ENCODE assay signal across 29 mouse cellular contexts in the genomic region with DNA sequence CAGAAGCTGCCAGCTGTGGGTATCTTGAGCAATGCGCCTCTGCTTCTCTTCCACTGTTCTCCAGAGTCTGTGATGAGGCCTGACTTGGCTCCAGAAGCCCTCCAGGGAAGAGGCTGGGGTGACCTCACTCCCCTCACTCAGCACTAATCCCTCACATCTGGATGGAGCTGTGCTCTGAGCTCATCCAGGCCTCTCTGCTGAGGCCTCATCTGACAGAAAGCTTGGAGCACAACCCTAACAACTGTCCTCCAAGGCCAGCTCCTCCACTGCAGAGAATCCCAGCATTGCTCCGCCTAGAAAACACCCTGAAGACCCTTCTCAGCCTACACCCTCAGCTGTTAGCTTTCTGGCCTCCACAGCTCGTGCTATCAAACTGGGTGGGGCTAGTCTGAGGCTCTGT. TPM values are rescaled to one million over a fixed set of nuclear protein-coding genes. Genes with fewer than 3 reads are reported as not detected.
DNase-seq lines count a peak whose midpoint lies in the region; ATAC-seq and TF ChIP-seq lines count a peak whose summit lies in the region.
"Not testable (repeated sequence)": the region's sequence is repeated elsewhere in the genome, so short reads cannot be mapped to it uniquely, and the experiment has no call there.
"Had no signal": no experiment of that assay in that cellular context is flagged by ENCODE, and none has a peak within 500 bp of the region (broad histone marks: within the 10 kb centered on the region; RNA-seq: fewer than 3 reads in every experiment).

No protein-coding gene starts in this region.

- ATAC-seq in embryonic facial prominence, embryonic 14.5 days (ENCODE audit: low read depth): peak; percentile 82; the same call in 1 of the 2 replicates
- ATAC-seq in intestine, embryonic 14.5 days (replicated peaks; ENCODE audit: low FRiP score, low TSS enrichment, low read depth): 0 out of 2 replicates have a peak, but pooled peaks have one; percentile 53
- 0 out of 2 replicates have a peak, but pooled peaks have one; percentile 19 for ATAC-seq in intestine, postnatal 0 days
- 0 out of 2 replicates have a peak, but pooled peaks have one; percentile 19 for ATAC-seq in lung, embryonic 15.5 days (ENCODE audit: borderline replicate concordance, extremely low read depth, low FRiP score, low TSS enrichment)
- 0 out of 2 replicates have a peak, but pooled peaks have one; percentile 15 for ATAC-seq in monocyte, adult 5-6 weeks (replicated peaks; ENCODE audit: insufficient number of reproducible peaks, low FRiP score, low TSS enrichment, poor library complexity, severe bottlenecking)
- peak; percentile 85 for ATAC-seq in stomach, embryonic 16.5 days (ENCODE audit: insufficient read depth, low FRiP score)

- H3K4me2 ChIP-seq in embryonic facial prominence, embryonic 14.5 days (ENCODE audit: low read depth, low read length); intestine, embryonic 14.5 days (ENCODE audit: low read length); intestine, postnatal 0 days (replicated peaks; ENCODE audit: low read depth); lung, embryonic 15.5 days; stomach, embryonic 16.5 days (ENCODE audit: low read depth, low read length): not testable (repeated sequence)

- not testable (repeated sequence) for H3K9me3 ChIP-seq in embryonic facial prominence, embryonic 14.5 days (ENCODE audit: control insufficient read depth, low read length); intestine, embryonic 14.5 days (ENCODE audit: control insufficient read depth, low read length); intestine, postnatal 0 days (ENCODE audit: control insufficient read depth); lung, embryonic 15.5 days; stomach, embryonic 16.5 days (replicated peaks; ENCODE audit: control insufficient read depth, low read length)

- H3K27me3 ChIP-seq in embryonic facial prominence, embryonic 14.5 days (replicated peaks; ENCODE audit: control insufficient read depth, insufficient read depth, low read length); intestine, embryonic 14.5 days (replicated peaks; ENCODE audit: control insufficient read depth, insufficient read depth, low read length); intestine, postnatal 0 days (replicated peaks; ENCODE audit: control insufficient read depth, insufficient read depth, low read length); lung, embryonic 15.5 days; stomach, embryonic 16.5 days (ENCODE audit: control insufficient read depth, insufficient read depth, low read length): not testable (repeated sequence)

- H3K4me1 ChIP-seq in embryonic facial prominence, embryonic 14.5 days (ENCODE audit: control insufficient read depth, insufficient read depth, low read length); intestine, embryonic 14.5 days (replicated peaks; ENCODE audit: control insufficient read depth, insufficient read depth, low read length); intestine, postnatal 0 days (replicated peaks; ENCODE audit: control insufficient read depth, insufficient read depth, low read length); lung, embryonic 15.5 days; stomach, embryonic 16.5 days (ENCODE audit: control insufficient read depth, insufficient read depth, low read length): not testable (repeated sequence)

- no CpG with 5 or more reads among the region's 3 CpGs for WGBS in embryonic facial prominence, embryonic 14.5 days
- no CpG with 5 or more reads among the region's 3 CpGs for WGBS in intestine, embryonic 14.5 days
- WGBS in intestine, postnatal 0 days: no CpG with 5 or more reads among the region's 3 CpGs
- WGBS in lung, embryonic 15.5 days: no CpG with 5 or more reads among the region's 3 CpGs
- no CpG with 5 or more reads among the region's 3 CpGs for WGBS in stomach, embryonic 16.5 days

- DNase-seq in embryonic facial prominence, embryonic 14.5 days (ENCODE audit: low spot score); intestine, embryonic 14.5 days (ENCODE audit: low spot score): not testable (repeated sequence)

- not testable (repeated sequence) for H3K36me3 ChIP-seq in embryonic facial prominence, embryonic 14.5 days (ENCODE audit: control insufficient read depth, insufficient read depth, low read length); intestine, embryonic 14.5 days (ENCODE audit: control insufficient read depth, insufficient read depth, low read length); intestine, postnatal 0 days (ENCODE audit: control insufficient read depth, insufficient read depth); lung, embryonic 15.5 days; stomach, embryonic 16.5 days (ENCODE audit: control insufficient read depth, insufficient read depth, low read length)

- not testable (repeated sequence) for TF ChIP-seq CTCF in intestine, postnatal 0 days (IDR thresholded peaks at IDR 0.05; ENCODE audit: low read depth)

- H3K27ac ChIP-seq in embryonic facial prominence, embryonic 14.5 days (replicated peaks; ENCODE audit: low read depth, low read length); intestine, embryonic 14.5 days (ENCODE audit: low read depth); intestine, postnatal 0 days (ENCODE audit: low read depth, low read length); lung, embryonic 15.5 days; stomach, embryonic 16.5 days (ENCODE audit: low read length): not testable (repeated sequence)

- H3K9ac ChIP-seq in embryonic facial prominence, embryonic 14.5 days (ENCODE audit: low read depth, low read length); intestine, embryonic 14.5 days (ENCODE audit: low read length); intestine, postnatal 0 days (ENCODE audit: low read depth, low read length); lung, embryonic 15.5 days; stomach, embryonic 16.5 days (ENCODE audit: low read length): not testable (repeated sequence)

- not testable (repeated sequence) for H3K4me3 ChIP-seq in embryonic facial prominence, embryonic 14.5 days (ENCODE audit: low read depth, low read length); intestine, embryonic 14.5 days (ENCODE audit: low read depth, low read length); intestine, postnatal 0 days (ENCODE audit: low read depth, low read length); lung, embryonic 15.5 days; stomach, embryonic 16.5 days (replicated peaks; ENCODE audit: low read length)

RNA-seq across cellular contexts. Expression of gene Gm9780, which starts 8.1 kb away (rescaled TPM):
- polyA plus RNA-seq in embryonic facial prominence, embryonic 14.5 days (2014; fragmentation: Nextera tagmentation; extraction: Ambion mirVana): 38.6 and 48.4 TPM in 2 replicates
- polyA plus RNA-seq in intestine, embryonic 14.5 days (2014; fragmentation: Nextera tagmentation; extraction: Ambion mirVana): 13.9 and 19.3 TPM in 2 replicates
- 25.3 and 26.1 TPM in 2 replicates for polyA plus RNA-seq in intestine, postnatal 0 days (2015; fragmentation: Nextera tagmentation; extraction: Ambion mirVana)
- polyA plus RNA-seq in lung, embryonic 15.5 days (2015; fragmentation: Nextera tagmentation; extraction: Ambion mirVana): 60.0 and 62.6 TPM in 2 replicates
- total RNA-seq in monocyte, adult 5-6 weeks (2017): not detected in 3 replicates
- 55.8 and 60.4 TPM in 2 replicates for polyA plus RNA-seq in stomach, embryonic 16.5 days (2015; fragmentation: Nextera tagmentation; extraction: Ambion mirVana)
- total RNA-seq: granulocyte monocyte progenitor cell, adult 5-6 weeks had no signal
- polyA plus RNA-seq: activated CD4-positive, CD25-positive, alpha-beta regulatory T cell, adult 4 months; embryonic facial prominence, embryonic 10.5 days had no signal

RNA-seq across cellular contexts. Expression of gene Tmem254c, which starts 32.8 kb away (rescaled TPM):
- polyA plus RNA-seq in embryonic facial prominence, embryonic 14.5 days (2014; fragmentation: Nextera tagmentation; extraction: Ambion mirVana): 29.2 and 41.3 TPM in 2 replicates
- 60.1 and 70.8 TPM in 2 replicates for polyA plus RNA-seq in intestine, embryonic 14.5 days (2014; fragmentation: Nextera tagmentation; extraction: Ambion mirVana)
- 57.1 and 57.3 TPM in 2 replicates for polyA plus RNA-seq in intestine, postnatal 0 days (2015; fragmentation: Nextera tagmentation; extraction: Ambion mirVana)
- polyA plus RNA-seq in lung, embryonic 15.5 days (2015; fragmentation: Nextera tagmentation; extraction: Ambion mirVana): 39.1 and 42.6 TPM in 2 replicates
- total RNA-seq in monocyte, adult 5-6 weeks (2017): 21.2 to 71.6 TPM (median 36.3 TPM) in 3 replicates
- 47.8 and 56.8 TPM in 2 replicates for polyA plus RNA-seq in stomach, embryonic 16.5 days (2015; fragmentation: Nextera tagmentation; extraction: Ambion mirVana)
- polyA plus RNA-seq: brain, embryonic 14.5 days; cortical plate, adult 2 months; heart, adult 2 months had no signal

RNA-seq across cellular contexts. Expression of gene Cphx2, which starts 47.0 kb away (rescaled TPM):
- polyA plus RNA-seq in embryonic facial prominence, embryonic 14.5 days (2014; fragmentation: Nextera tagmentation; extraction: Ambion mirVana): not detected in 2 replicates
- not detected in 2 replicates for polyA plus RNA-seq in intestine, embryonic 14.5 days (2014; fragmentation: Nextera tagmentation; extraction: Ambion mirVana)
- polyA plus RNA-seq in intestine, postnatal 0 days (2015; fragmentation: Nextera tagmentation; extraction: Ambion mirVana): not detected in 2 replicates
- polyA plus RNA-seq in lung, embryonic 15.5 days (2015; fragmentation: Nextera tagmentation; extraction: Ambion mirVana): not detected in 2 replicates
- total RNA-seq in monocyte, adult 5-6 weeks (2017): not detected in 3 replicates
- polyA plus RNA-seq in stomach, embryonic 16.5 days (2015; fragmentation: Nextera tagmentation; extraction: Ambion mirVana): not detected in 2 replicates
- total RNA-seq: adrenal gland, adult 8-10 months; adrenal gland, postnatal 25 days; gastrocnemius, adult 18-20 months; gastrocnemius, postnatal 10 days; gastrocnemius, postnatal 36 days; granulocyte monocyte progenitor cell, adult 5-6 weeks; heart, adult 2 months; heart, postnatal 10 days; heart, postnatal 36 days had no signal
- polyA plus RNA-seq: activated CD4-positive, CD25-positive, alpha-beta regulatory T cell, adult 4 months; brain, embryonic 14.5 days; cortical plate, adult 2 months; embryonic facial prominence, embryonic 10.5 days; embryonic facial prominence, embryonic 13.5 days; forebrain, embryonic 10.5 days; forebrain, embryonic 13.5 days; forebrain, embryonic 16.5 days; heart, adult 2 months; heart, embryonic 10.5 days; heart, embryonic 13.5 days; hindbrain, embryonic 10.5 days; hindbrain, embryonic 13.5 days; hindbrain, embryonic 16.5 days had no signal

RNA-seq across cellular contexts. Expression of gene Cphx3, which starts 47.7 kb away (rescaled TPM):
- not detected in 2 replicates for polyA plus RNA-seq in embryonic facial prominence, embryonic 14.5 days (2014; fragmentation: Nextera tagmentation; extraction: Ambion mirVana)
- 0.32 and 0.68 TPM in 2 replicates for polyA plus RNA-seq in intestine, embryonic 14.5 days (2014; fragmentation: Nextera tagmentation; extraction: Ambion mirVana)
- polyA plus RNA-seq in intestine, postnatal 0 days (2015; fragmentation: Nextera tagmentation; extraction: Ambion mirVana): 0.14 TPM in 1 of 2 replicates, not detected in the other
- not detected in 2 replicates for polyA plus RNA-seq in lung, embryonic 15.5 days (2015; fragmentation: Nextera tagmentation; extraction: Ambion mirVana)
- not detected in 3 replicates for total RNA-seq in monocyte, adult 5-6 weeks (2017)
- 0.31 TPM in 1 of 2 replicates, not detected in the other for polyA plus RNA-seq in stomach, embryonic 16.5 days (2015; fragmentation: Nextera tagmentation; extraction: Ambion mirVana)
- total RNA-seq: adrenal gland, adult 8-10 months; adrenal gland, postnatal 25 days; gastrocnemius, adult 18-20 months; gastrocnemius, postnatal 10 days; gastrocnemius, postnatal 36 days; granulocyte monocyte progenitor cell, adult 5-6 weeks; heart, adult 2 months; heart, postnatal 10 days; heart, postnatal 36 days had no signal
- polyA plus RNA-seq: activated CD4-positive, CD25-positive, alpha-beta regulatory T cell, adult 4 months; brain, embryonic 14.5 days; cortical plate, adult 2 months; embryonic facial prominence, embryonic 10.5 days; embryonic facial prominence, embryonic 13.5 days; forebrain, embryonic 10.5 days; forebrain, embryonic 13.5 days; forebrain, embryonic 16.5 days; heart, adult 2 months; heart, embryonic 10.5 days; heart, embryonic 13.5 days; hindbrain, embryonic 10.5 days; hindbrain, embryonic 13.5 days; hindbrain, embryonic 16.5 days had no signal

RNA-seq across cellular contexts. Expression of gene Duxbl1, which starts 56.0 kb away (rescaled TPM):
- polyA plus RNA-seq in embryonic facial prominence, embryonic 14.5 days (2014; fragmentation: Nextera tagmentation; extraction: Ambion mirVana): 1.1 and 1.6 TPM in 2 replicates
- 1.3 and 1.8 TPM in 2 replicates for polyA plus RNA-seq in intestine, embryonic 14.5 days (2014; fragmentation: Nextera tagmentation; extraction: Ambion mirVana)
- polyA plus RNA-seq in intestine, postnatal 0 days (2015; fragmentation: Nextera tagmentation; extraction: Ambion mirVana): 0.10 and 0.64 TPM in 2 replicates
- polyA plus RNA-seq in lung, embryonic 15.5 days (2015; fragmentation: Nextera tagmentation; extraction: Ambion mirVana): 1.3 and 2.3 TPM in 2 replicates
- total RNA-seq in monocyte, adult 5-6 weeks (2017): not detected in 3 replicates
- 1.3 and 2.2 TPM in 2 replicates for polyA plus RNA-seq in stomach, embryonic 16.5 days (2015; fragmentation: Nextera tagmentation; extraction: Ambion mirVana)
- total RNA-seq: ES-E14; gastrocnemius, adult 18-20 months; granulocyte monocyte progenitor cell, adult 5-6 weeks; heart, adult 2 months had no signal
- polyA plus RNA-seq: activated CD4-positive, CD25-positive, alpha-beta regulatory T cell, adult 4 months; heart, adult 2 months had no signal

Comparison
In these comparisons a context has a peak if more than half of its experiments do, and no peak if none do; other contexts are left out.
1. ATAC-seq: peak in every context shown above with its lines; median percentile 85 in stomach, embryonic 16.5 days; 82 in embryonic facial prominence, embryonic 14.5 days; 53 in intestine, embryonic 14.5 days; 19 in intestine, postnatal 0 days; 19 in lung, embryonic 15.5 days; 15 in monocyte, adult 5-6 weeks.